Mouse (Mus musculus) limb, embryonic 13.5 days (tissue): ENCODE results near the gene Vmn2r32. TPM values are rescaled to one million over a fixed set of nuclear protein-coding genes. Genes with fewer than 3 reads are reported as not detected.
"Not testable (repeated sequence)": the region's sequence is repeated elsewhere in the genome, so short reads cannot be mapped to it uniquely, and the experiment has no call there.

Source experiments
- ATAC-seq: fragments of 200-750 bp; cut with Nextera tagmentation; 2 replicates; pipeline ENCODE4 v1.8.0; 2017; ENCODE audit warnings: low read depth, moderate number of reproducible peaks, moderate TSS enrichment; ENCODE audit not compliant: low FRiP score
- H3K27ac ChIP-seq: fragments of 300-500 bp; sonication (generic); 2 replicates; pipeline ENCODE4 v1.5.1; 2015; ENCODE audit warnings: inconsistent platforms, mild to moderate bottlenecking, moderate library complexity
- H3K27me3 ChIP-seq: fragments of 300-500 bp; sonication (generic); 2 replicates; pipeline ENCODE4 v1.6.1; 2015; ENCODE audit warnings: mild to moderate bottlenecking, inconsistent platforms
- H3K36me3 ChIP-seq: fragments of 300-500 bp; sonication (generic); 2 replicates; pipeline ENCODE4 v1.6.1; 2015; ENCODE audit warnings: inconsistent platforms, mild to moderate bottlenecking, moderate library complexity
- H3K4me1 ChIP-seq: fragments of 300-500 bp; sonication (generic); 2 replicates; pipeline ENCODE4 v1.6.1; 2015; ENCODE audit warnings: inconsistent platforms
- H3K4me2 ChIP-seq: fragments of 300-500 bp; sonication (generic); replicated peaks from 2 replicates; pipeline ENCODE4 v1.6.1; 2015; ENCODE audit warnings: inconsistent platforms, mild to moderate bottlenecking, moderate library complexity
- H3K4me3 ChIP-seq: fragments of 300-500 bp; sonication (generic); 2 replicates; pipeline ENCODE4 v1.5.1; 2015; ENCODE audit warnings: moderate library complexity, mild to moderate bottlenecking, inconsistent platforms
- H3K9ac ChIP-seq: fragments of 300-500 bp; sonication (generic); 2 replicates; pipeline ENCODE4 v1.6.1; 2015; ENCODE audit warnings: mild to moderate bottlenecking, inconsistent platforms
- H3K9me3 ChIP-seq: fragments of 300-500 bp; sonication (generic); 2 replicates; pipeline ENCODE4 v1.6.1; 2016; ENCODE audit warnings: inconsistent platforms
- WGBS: fragments of 180-500 bp; shearing (Covaris S2); methylation state at CpG from one replicate; pipeline ENCODE4 v1.1.7; 2015; 5-methylcytosine and 5-hydroxymethylcytosine counted together
- polyA plus RNA-seq: library from polyadenylated mRNA; unstranded; fragments of >200 nt; fragmentation: Nextera tagmentation; extraction: Ambion mirVana; gene quantifications from 2 replicates; pipeline ENCODE4 v1.2.1, GENCODE M21; 2015

Vmn2r32 gene
- not detected in 2 replicates for polyA plus RNA-seq

GRCm38 (mm10) chr7:7479918-7480317 lies at the start of gene Vmn2r32:
Gene Vmn2r32, minus strand, starts transcription at chr7:7480018.
- H3K4me1 ChIP-seq, H3K36me3 ChIP-seq, H3K9ac ChIP-seq, H3K9me3 ChIP-seq, H3K4me3 ChIP-seq, ATAC-seq, H3K4me2 ChIP-seq, H3K27ac ChIP-seq, H3K27me3 ChIP-seq: not testable (repeated sequence)
- WGBS, result 50% methylated on average over 2 of the region's 2 CpGs

Other genes starting within 250 kb of the Vmn2r32 start
- 1.2 and 1.9 TPM in 2 replicates for gene Vmn2r29, start 232.7 kb downstream of the Vmn2r32 start, polyA plus RNA-seq
- gene Gm45844, start 201.7 kb downstream of the Vmn2r32 start, polyA plus RNA-seq, result 4.6 and 4.9 TPM in 2 replicates
- gene Clcn4, start 179.2 kb downstream of the Vmn2r32 start, polyA plus RNA-seq, result 47.7 and 50.5 TPM in 2 replicates
- 0.03 TPM in 1 of 2 replicates, not detected in the other for gene Vmn2r30, start 142.4 kb downstream of the Vmn2r32 start, polyA plus RNA-seq
- 0.51 and 0.57 TPM in 2 replicates for gene Gm45783, start 105.4 kb downstream of the Vmn2r32 start, polyA plus RNA-seq
- 0.01 TPM in 1 of 2 replicates, not detected in the other for gene Vmn2r31, start 80.3 kb downstream of the Vmn2r32 start, polyA plus RNA-seq
- not detected in 2 replicates for gene Vmn2r33, start 86.8 kb upstream of the Vmn2r32 start, polyA plus RNA-seq
- gene Vmn2r34, start 209.5 kb upstream of the Vmn2r32 start, polyA plus RNA-seq, result not detected in 2 replicates